Mouse (Mus musculus) liver, embryonic 14.5 days (tissue): ENCODE data around the gene Pamr1. TPM values are rescaled to one million over a fixed set of nuclear protein-coding genes. Genes with fewer than 3 reads are reported as not detected.
A peak's percentile ranks its signal among the peaks of the same experiment; 100 is the strongest.

ENCODE experiments used
- ATAC-seq: fragments of 200-750 bp; cut with Nextera tagmentation; 2 replicates; pipeline ENCODE4 v1.8.0; 2017; ENCODE audit warnings: moderate number of reproducible peaks, mild to moderate bottlenecking, moderate library complexity; ENCODE audit not compliant: insufficient read depth
- DNase-seq, 3 experiments: peaks; one replicate each; pipeline ENCODE4 v3.0.0-alpha.2; 2012 to 2013; ENCODE audit warnings: low read depth in 3 of 3, low spot score in 3 of 3
- H3K27ac ChIP-seq: fragments of 300-500 bp; sonication (generic); 2 replicates; pipeline ENCODE4 v1.5.1; 2014; ENCODE audit warnings: moderate library complexity, mild to moderate bottlenecking, control low read depth, inconsistent platforms
- H3K27me3 ChIP-seq: fragments of 300-500 bp; sonication (generic); 2 replicates; pipeline ENCODE4 v1.6.1; 2014; ENCODE audit warnings: mild to moderate bottlenecking, low read length, moderate library complexity; ENCODE audit not compliant: control insufficient read depth, insufficient read depth
- H3K36me3 ChIP-seq: fragments of 300-500 bp; sonication (generic); replicated peaks from 2 replicates; pipeline ENCODE4 v1.6.1; 2014; ENCODE audit warnings: low read depth; ENCODE audit not compliant: control insufficient read depth, insufficient read depth
- H3K4me1 ChIP-seq, 2 experiments: fragments of 200-500 bp in 1 of 2; fragments of 300-500 bp in 1 of 2; sonication (generic) in 1 of 2; replicated peaks; 2 replicates each; pipeline ENCODE4 v1.6.1; 2012 to 2014; ENCODE audit warnings: antibody characterized with exemption in 1 of 2, inconsistent platforms in 1 of 2, low read length in 1 of 2; ENCODE audit not compliant: control insufficient read depth in 2 of 2, insufficient read depth in 2 of 2
- H3K4me2 ChIP-seq: fragments of 300-500 bp; sonication (generic); 2 replicates; pipeline ENCODE4 v1.6.1; 2014; ENCODE audit warnings: low read depth, mild to moderate bottlenecking, control low read depth, moderate library complexity
- H3K4me3 ChIP-seq, 2 experiments: fragments of 200-500 bp in 1 of 2; fragments of 300-500 bp in 1 of 2; sonication (generic) in 1 of 2; 2 replicates each; pipeline ENCODE4 v1.5.1; 2012 to 2014; ENCODE audit warnings: low read depth in 2 of 2, low read length in 2 of 2, mild to moderate bottlenecking in 2 of 2, control low read depth in 1 of 2, inconsistent platforms in 1 of 2, moderate library complexity in 1 of 2; ENCODE audit not compliant: insufficient read depth in 1 of 2
- H3K9ac ChIP-seq: fragments of 300-500 bp; sonication (generic); replicated peaks from 2 replicates; pipeline ENCODE4 v1.6.1; 2014; ENCODE audit warnings: mild to moderate bottlenecking, control low read depth, moderate library complexity
- H3K9me3 ChIP-seq: fragments of 300-500 bp; sonication (generic); 2 replicates; pipeline ENCODE4 v1.6.1; 2016; ENCODE audit warnings: low read length, mixed read lengths; ENCODE audit not compliant: control insufficient read depth
- CTCF ChIP-seq: IDR thresholded peaks from 2 replicates; pipeline ENCODE4 v1.5.1; 2016; ENCODE audit warnings: antibody characterized with exemption, low read depth, control low read depth
- EP300 ChIP-seq: IDR thresholded peaks from 2 replicates; pipeline ENCODE4 v1.6.1; 2016; ENCODE audit warnings: antibody characterized with exemption, low read depth
- WGBS: fragments of 180-500 bp; shearing (Covaris S2); extraction: QIAGEN DNeasy Blood & Tissue Kit; methylation state at CpG from one replicate; pipeline ENCODE4 v1.1.7; 2014; ENCODE audit not compliant: insufficient replicate concordance; 5-methylcytosine and 5-hydroxymethylcytosine counted together
- polyA plus RNA-seq, 2 experiments: library from polyadenylated mRNA; depleted of rRNA in 1 of 2; stranded (reverse) in 1 of 2; unstranded in 1 of 2; fragments of >200 nt; fragmentation: Nextera tagmentation in 1 of 2; extraction: Ambion mirVana in 1 of 2; gene quantifications; 2 replicates each; pipeline versions ENCODE4 v1.2.1 to v1.2.3; 2012 to 2014

Gene Pamr1
- polyA plus RNA-seq, 2 experiments, result 3.1 to 4.3 TPM

GRCm38 (mm10) chr2:102667981-102668380, 118.2 kb downstream of the Pamr1 start:
- no peak for ATAC-seq
- TF ChIP-seq EP300, result no peak
- no peak for TF ChIP-seq CTCF
- no peaks in the 10 kb centered on the region for H3K36me3 ChIP-seq
- no peaks in the 10 kb centered on the region for H3K27me3 ChIP-seq
- no peak overlapping the region for H3K27ac ChIP-seq
- H3K4me2 ChIP-seq, result no peak overlapping the region
- no peaks in the 10 kb centered on the region for H3K4me1 ChIP-seq
- no peak for DNase-seq
- 59% methylated on average over 6 of the region's 6 CpGs for WGBS
- no peaks in the 10 kb centered on the region for H3K9me3 ChIP-seq
- no peak overlapping the region for H3K4me3 ChIP-seq
- no peak overlapping the region for H3K9ac ChIP-seq

DNA sequence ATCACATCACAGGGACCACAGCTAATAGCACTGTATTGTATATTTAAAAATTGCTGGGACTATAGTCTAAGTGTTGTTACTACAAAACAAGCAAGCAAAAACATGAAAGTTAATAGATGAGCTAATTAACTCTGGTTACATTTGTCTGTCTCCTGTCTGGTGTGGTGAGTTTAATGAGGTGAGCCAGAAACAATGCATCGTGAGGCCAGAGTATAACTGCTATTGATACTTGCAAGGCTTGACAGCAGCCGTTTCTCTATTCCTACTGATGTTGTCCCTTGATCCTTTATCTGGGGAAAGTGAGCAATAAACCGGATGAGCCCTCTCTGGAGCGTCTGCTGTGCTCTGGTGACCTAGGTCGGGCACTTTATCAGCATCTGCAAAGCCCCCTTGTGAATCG, 119.8 kb downstream of the Pamr1 start:
- ATAC-seq (no peak), DNase-seq (no peak)
- H3K4me1 ChIP-seq, result no peaks in the 10 kb centered on the region
- no peak overlapping the region for H3K27ac ChIP-seq
- no peaks in the 10 kb centered on the region for H3K27me3 ChIP-seq
- no peaks in the 10 kb centered on the region for H3K36me3 ChIP-seq
- no peak for TF ChIP-seq EP300
- no peak for TF ChIP-seq CTCF
- H3K4me2 ChIP-seq, result no peak overlapping the region
- 26% methylated on average over 6 of the region's 6 CpGs for WGBS
- H3K9ac ChIP-seq, result no peak overlapping the region
- no peaks in the 10 kb centered on the region for H3K9me3 ChIP-seq
- H3K4me3 ChIP-seq, result no peak overlapping the region

GRCm38 (mm10) chr2:102674582-102674981, 124.8 kb downstream of the Pamr1 start:
- WGBS, result 43% methylated on average over 2 of the region's 2 CpGs
- TF ChIP-seq EP300 (no peak), CTCF (no peak)
- H3K4me3 ChIP-seq, result no peak overlapping the region
- no peaks in the 10 kb centered on the region for H3K4me1 ChIP-seq
- no peak overlapping the region for H3K27ac ChIP-seq
- H3K36me3 ChIP-seq, result no peaks in the 10 kb centered on the region
- no peaks in the 10 kb centered on the region for H3K9me3 ChIP-seq
- H3K4me2 ChIP-seq, result no peak overlapping the region
- H3K27me3 ChIP-seq, result no peaks in the 10 kb centered on the region
- H3K9ac ChIP-seq, result no peak overlapping the region
- DNase-seq, result no peak
- no peak for ATAC-seq

- 51% methylated on average over 6 of the region's 6 CpGs for WGBS
- Histone ChIP-seq H3K9ac (no peak overlapping the region), H3K36me3 (no peaks in the 10 kb centered on the region), H3K4me3 (no peak overlapping the region), H3K4me1 (no peaks in the 10 kb centered on the region), H3K4me2 (no peak overlapping the region), H3K9me3 (no peaks in the 10 kb centered on the region), H3K27ac (no peak overlapping the region), H3K27me3 (no peaks in the 10 kb centered on the region)
- ATAC-seq (no peak), DNase-seq (peak in 2 of 3 experiments; percentile 3 to 6)
- TF ChIP-seq EP300, result no peak
- peak; percentile 84 for TF ChIP-seq CTCF
Measured at GRCm38 (mm10) chr2:102675275-102675674, 125.5 kb downstream of the Pamr1 start.

DNA sequence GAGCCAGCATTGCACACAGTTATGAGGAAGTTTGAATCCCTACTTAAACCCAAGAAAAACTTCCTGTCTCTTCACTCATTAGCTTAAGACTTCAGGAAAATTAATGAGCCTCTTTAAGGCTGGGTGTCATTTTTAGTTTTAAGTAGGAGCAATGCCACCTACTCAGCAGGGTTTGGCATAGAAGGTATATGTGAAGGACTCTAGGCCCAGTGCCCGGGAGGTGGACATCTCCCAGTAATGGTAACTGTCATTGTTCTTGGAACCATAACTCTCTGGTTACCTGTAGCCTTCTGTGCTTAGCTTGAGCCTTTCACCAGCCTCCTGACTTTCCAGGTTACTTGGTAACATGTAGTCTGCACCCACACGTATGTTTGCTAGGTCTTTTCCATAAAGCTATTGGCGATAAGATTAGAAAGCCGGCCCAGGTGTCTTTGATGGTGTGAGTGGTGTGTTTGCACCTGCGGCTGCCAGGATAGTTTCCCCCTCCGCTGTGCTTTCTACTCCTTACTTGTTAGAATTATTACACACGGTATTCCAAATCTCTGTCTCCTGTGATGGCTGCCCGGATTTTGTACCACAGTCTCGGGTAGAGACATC, 127.0 kb downstream of the Pamr1 start:
- no peak overlapping the region for H3K9ac ChIP-seq
- TF ChIP-seq CTCF, result no peak
- no peak for ATAC-seq
- DNase-seq, result no peak
- H3K27me3 ChIP-seq, result no peaks in the 10 kb centered on the region
- H3K4me3 ChIP-seq, result no peak overlapping the region
- no peaks in the 10 kb centered on the region for H3K4me1 ChIP-seq
- no peak overlapping the region for H3K27ac ChIP-seq
- H3K9me3 ChIP-seq, result no peaks in the 10 kb centered on the region
- 70% methylated on average over 9 of the region's 9 CpGs for whole genome bisulfite sequencing
- no peak overlapping the region for H3K4me2 ChIP-seq
- H3K36me3 ChIP-seq, result no peaks in the 10 kb centered on the region
